Mouse (Mus musculus): ENCODE data around the gene Htr3b. TPM values are rescaled to one million over a fixed set of nuclear protein-coding genes. Genes with fewer than 3 reads are reported as not detected.
A peak's percentile ranks its signal among the peaks of the same experiment; 100 is the strongest.

The Htr3b gene
- total RNA-seq, 2 experiments from 2014 or later, result not detected

DNA sequence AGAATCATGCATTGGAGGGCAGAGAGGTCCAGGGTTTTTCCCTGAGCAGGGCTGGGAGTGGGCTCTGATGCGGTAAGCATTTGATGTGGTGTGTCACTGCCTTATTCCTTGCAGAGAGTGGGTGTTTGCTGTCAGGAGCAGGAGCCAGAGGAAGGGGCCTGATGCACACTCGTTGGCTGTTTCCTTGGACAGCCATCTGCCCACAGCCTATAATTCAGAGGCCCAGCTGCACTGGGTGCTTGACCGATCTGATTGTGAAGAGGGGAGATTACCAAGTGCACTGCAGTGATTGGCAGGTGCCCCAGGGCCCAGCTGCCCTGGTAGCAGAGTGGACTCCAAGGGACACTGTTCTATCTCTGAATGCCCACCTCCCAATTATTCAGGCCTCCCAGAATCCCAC is 36.0 kb downstream of the Htr3b start:
- DNase-seq (ENCODE audit: low spot score in 2 of 2), result no peak

DNA sequence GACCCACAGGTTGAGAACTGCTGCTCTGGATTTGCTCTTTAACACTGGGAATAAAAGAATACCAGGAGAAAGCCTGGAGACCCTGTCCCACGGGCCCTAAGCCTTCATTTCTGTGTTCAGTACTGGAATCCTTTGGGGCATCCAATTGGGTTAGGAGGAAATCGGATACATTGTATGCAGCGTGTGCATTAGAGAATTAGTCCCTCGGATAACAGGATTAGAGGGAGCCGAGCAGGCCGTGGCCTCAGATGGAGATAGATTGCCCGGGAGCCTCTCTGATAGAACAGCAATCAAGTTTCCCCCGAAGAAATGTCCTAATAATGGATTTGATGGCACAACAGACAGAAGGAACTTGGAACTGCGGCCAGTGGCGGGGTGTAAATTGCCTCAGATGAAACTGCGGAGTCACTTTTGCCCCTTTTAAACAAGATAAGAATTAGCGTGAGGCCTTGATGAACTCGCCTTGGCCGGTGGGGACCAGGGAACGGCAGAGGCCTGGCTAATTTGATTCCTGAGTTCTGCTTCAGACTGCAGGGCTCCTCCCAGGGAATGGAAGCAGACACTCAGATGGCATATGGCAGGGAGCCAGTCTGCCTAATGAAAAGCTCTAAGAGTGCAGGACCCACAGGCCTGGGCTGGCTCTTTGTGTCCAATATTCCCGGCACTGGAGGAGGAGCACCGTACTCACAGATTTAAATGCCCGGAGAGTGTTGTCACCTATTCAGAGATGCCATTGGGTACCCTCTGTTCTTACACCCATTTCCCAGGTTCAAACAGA is 48.6 kb downstream of the Htr3b start:
- no peak for DNase-seq (ENCODE audit: low spot score in 2 of 2)

DNA sequence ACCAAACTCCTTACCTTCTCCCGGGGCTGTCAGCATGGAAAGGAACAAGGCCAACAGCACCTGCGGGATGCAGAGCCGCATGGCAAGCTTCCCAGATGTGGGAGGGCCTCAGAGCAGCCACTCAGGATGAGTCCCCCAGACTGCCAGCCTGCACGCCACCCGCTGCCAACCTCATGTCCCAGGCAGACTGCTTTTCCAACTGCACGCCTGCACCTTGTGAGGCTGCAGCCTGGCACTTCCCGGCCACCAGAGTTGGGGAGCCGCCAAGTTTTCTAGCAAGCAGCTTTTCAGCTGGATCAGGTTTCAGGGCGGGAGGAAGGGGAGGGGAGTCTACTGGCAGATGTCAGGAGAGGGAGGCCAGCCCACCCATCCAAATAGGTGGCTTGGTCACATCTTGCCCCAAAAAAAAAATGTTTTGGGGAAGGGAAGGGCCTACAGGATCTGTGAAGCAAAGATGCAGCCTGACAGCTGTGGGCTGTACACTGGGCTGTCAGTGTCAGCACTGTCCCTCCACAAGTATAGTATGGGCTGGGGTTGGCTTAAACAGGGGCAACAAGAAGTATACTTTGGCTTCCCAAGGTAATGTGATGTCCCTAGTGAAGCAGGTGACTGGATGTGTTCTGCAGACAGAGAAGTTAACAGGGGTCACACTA is 53.8 kb downstream of the Htr3b start, which contains the start of gene Htr3a:
Gene Htr3a (minus strand): TSS at position 215 of the 653 bp plus-strand sequence.
- peak; percentile 38 to 54 for DNase-seq (ENCODE audit: low spot score in 2 of 2)

DNA sequence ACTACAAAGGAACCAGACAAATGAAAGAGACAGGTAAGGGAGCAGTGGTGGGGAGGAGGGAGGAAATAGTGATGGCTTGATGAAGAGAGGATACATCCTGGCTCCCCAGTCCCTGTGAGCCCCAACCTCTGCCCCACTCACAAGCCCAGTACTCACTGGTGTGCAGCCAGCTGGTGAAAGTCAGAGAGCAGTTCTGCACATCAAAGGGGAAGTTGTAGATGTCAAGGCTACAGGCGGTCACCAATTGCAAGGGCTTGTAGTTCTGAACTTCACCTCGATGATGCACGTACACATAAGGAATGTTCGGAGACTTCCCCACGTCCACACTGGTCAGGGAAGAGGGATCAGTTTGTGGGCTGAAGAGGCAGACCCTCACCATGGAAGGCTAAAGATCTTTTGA is 60.4 kb downstream of the Htr3b start:
- DNase-seq (ENCODE audit: low spot score in 2 of 2), result no peak

DNA sequence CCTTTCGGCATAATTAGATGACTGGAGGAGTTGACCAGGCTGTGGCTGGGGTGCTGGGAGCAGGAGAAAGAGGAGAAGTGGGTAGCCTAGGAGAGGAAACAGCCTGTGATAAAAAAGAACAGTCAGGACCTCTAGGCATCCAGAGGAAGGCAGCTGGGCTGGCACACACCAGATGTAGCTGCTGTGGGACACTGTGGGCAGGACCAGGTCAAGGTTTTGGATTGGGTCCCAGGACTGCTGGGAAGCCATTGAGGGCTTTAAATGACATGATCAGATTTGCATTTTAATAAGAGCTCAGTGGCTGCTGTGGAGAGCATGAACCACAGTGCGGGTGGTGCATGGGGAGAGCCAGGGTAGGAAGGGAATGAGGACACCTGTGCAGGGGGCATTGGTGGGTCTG is 61.0 kb downstream of the Htr3b start:
- DNase-seq (ENCODE audit: low spot score in 2 of 2), result no peak

DNA sequence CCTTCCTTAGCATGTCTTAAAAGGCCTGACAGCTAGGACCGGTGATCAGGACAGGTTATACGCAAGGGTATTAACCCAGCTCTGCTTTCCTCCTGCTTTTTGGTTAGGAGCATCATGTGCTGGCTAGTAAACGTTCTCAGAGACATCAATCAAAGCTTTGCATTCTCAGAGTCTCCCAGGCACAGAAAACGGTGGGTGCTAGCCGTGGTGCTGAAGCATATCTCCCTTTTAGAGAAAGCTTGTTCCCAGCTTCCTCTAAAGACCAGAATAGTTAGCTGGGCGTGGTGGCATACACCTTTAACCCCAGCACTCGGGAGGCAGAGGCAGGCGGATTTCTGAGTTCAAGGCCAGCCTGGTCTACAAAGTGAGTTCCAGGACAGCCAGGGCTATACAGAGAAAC is 66.2 kb downstream of the Htr3b start:
- no peak for DNase-seq (ENCODE audit: low spot score in 2 of 2)

DNA sequence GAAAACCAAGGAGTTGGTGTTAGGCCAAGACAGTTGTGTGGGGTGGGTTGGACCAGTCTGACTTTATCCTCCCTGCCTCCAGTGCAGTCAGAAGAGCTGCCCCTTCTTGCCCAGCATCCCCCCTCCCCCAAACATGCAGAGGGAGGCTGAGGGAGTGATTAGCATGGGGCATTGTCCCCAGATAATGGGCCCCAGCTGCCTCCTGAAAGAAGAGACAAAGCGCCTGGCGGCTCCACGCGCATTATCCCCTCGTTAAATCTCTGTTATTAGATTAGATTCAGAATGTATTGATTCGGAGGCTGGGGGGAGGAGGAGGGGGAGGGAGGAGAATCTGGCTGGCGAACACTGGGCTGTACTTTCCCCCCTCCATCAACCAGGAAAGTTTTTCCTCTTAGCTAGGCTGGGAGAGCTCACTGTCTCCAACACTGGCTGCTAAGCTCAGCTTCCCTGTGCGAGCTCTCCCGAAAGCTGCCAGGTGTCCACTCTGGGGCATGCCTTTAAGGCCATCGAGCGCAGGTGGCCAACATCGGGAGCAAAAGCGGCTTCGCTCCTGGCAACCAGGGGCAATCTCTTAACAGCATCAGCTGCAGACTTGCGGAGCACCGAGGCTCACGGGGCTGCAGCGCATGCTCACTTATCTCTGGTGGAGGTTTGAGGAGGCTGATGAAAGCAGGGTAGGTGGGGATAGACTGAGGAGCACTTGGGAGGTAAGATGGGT is 68.8 kb downstream of the Htr3b start:
- no peak for DNase-seq (ENCODE audit: low spot score in 2 of 2)

DNA sequence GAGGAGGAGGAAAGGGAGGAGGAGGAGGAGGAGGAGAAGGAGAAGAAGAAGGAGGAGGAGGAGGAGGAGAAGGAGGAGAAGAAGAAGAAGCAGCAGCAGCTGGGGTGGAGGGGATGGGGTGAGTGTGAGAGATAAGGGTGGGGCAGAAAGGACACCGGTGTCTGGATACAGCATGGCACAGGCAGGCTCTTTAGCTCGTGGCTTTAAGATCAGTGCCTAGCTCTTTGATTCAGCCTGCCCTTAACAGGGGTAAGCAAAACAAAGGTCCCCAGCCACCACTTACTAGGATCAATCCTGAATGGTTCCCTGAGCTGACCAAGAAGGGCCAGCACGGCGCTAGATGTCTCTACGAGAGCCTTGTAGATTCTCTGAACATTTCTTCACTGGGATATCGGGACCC is 70.0 kb downstream of the Htr3b start:
- DNase-seq (ENCODE audit: low spot score in 2 of 2), result no peak

DNA sequence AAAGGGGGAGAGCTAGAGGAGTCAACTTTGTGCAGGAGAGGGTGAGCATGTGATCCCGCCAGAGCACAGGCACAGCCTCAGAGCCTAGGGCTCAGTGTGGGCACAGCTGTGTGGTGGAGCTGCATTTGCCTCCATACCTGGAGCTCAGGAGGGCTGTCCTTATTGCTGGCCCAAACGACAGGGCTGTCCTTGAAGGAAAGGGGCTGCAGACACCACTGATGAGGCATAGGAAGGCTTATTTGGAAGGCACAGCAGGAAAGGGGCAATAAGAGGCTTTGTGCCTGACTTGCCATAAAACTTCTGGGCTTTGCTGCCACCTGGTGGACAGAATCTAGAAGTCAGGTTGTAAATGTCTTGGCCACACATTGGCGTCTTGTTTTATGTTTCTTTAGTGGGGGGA is 70.8 kb downstream of the Htr3b start:
- DNase-seq (ENCODE audit: low spot score in 2 of 2), result peak; percentile 78 to 86

DNA sequence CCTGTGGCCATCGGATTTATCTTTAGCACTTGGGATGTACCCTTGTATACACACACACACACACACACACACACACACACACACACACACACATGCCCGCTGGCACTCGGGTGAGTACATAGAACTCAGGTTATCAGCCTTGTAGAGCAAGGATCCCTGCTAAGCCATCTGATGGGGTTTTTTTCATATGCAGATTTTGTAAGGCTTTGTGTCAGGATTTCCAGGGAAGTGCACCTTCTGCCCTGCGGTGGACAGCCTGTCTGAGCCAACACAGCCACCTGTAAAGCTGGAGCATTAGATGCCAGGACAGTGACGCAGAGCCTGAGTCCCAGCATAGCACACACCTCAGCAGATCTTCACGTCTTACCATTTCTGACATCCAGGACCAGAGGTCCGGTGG is 75.7 kb downstream of the Htr3b start:
- no peak for DNase-seq (ENCODE audit: low spot score in 2 of 2)

Other genes with a start within 250 kb of the Htr3b start
- 10 to 100 TPM; 63.6 to 86.3 TPM for gene Zbtb16, start 128.8 kb downstream of the Htr3b start, total RNA-seq (2021)
- 10 to 100 TPM in 1 of 2 experiments, 1 to 10 TPM in 1; 8.1 to 10.2 TPM for gene Htr3a, start 53.9 kb downstream of the Htr3b start, total RNA-seq (2021)
- gene Usp28, start 20.4 kb upstream of the Htr3b start, total RNA-seq (2021), result 10 to 100 TPM; 34.4 to 35.0 TPM
- 10 to 100 TPM; 16.9 to 18.2 TPM for gene Zw10, start 90.6 kb upstream of the Htr3b start, total RNA-seq (2021)
- gene Tmprss5, start 116.3 kb upstream of the Htr3b start, total RNA-seq (2021), result 1 to 10 TPM in 1 of 2 experiments, under 1 TPM in 1; 0.45 to 1.3 TPM

Data from left cerebral cortex, adult 18-20 months (tissue).